Mouse (Mus musculus) megakaryocyte-erythroid progenitor cell, adult 5-6 weeks (primary cell): ENCODE data around the gene Calr. TPM values are rescaled to one million over a fixed set of nuclear protein-coding genes. Genes with fewer than 3 reads are reported as not detected.
A peak's percentile ranks its signal among the peaks of the same experiment; 100 is the strongest.
"Not testable (repeated sequence)": the region's sequence is repeated elsewhere in the genome, so short reads cannot be mapped to it uniquely, and the experiment has no call there.

Experiments
- ATAC-seq: replicated peaks from 2 replicates; pipeline ENCODE4 v1.8.0; 2016; ENCODE audit warnings: mild to moderate bottlenecking, inconsistent platforms; ENCODE audit not compliant: severe bottlenecking, poor library complexity, low FRiP score, low TSS enrichment
- total RNA-seq, 2 experiments: library from RNA; stranded (forward) in 1 of 2; stranded (reverse) in 1 of 2; fragments of 200-1000, 215-1000 nt in 1 of 2; fragments of >200 nt in 1 of 2; fragmentation: Nextera tagmentation in 1 of 2; gene quantifications; 2 replicates each; pipeline ENCODE4 v1.2.3; 2014 to 2017

Calr gene
- total RNA-seq, 2 experiments from 2014 or later, result 320 to 1,527 TPM

GRCm38 (mm10) chr8:84845355-84846093 lies 1.2 kb downstream of the Calr start:
- no peak for ATAC-seq

- ATAC-seq, result no peak
Observed at GRCm38 (mm10) chr8:84844397-84845070, 2.2 kb downstream of the Calr start.

- no peak for ATAC-seq
Observed at GRCm38 (mm10) chr8:84841514-84841913, 5.2 kb downstream of the Calr start.

GRCm38 (mm10) chr8:84840248-84840999 lies 6.3 kb downstream of the Calr start, which contains the start of gene Rad23a:
TSS of gene Rad23a (minus strand) at chr8:84840665.
- ATAC-seq, result peak; percentile 84

GRCm38 (mm10) chr8:84839875-84840247 lies 6.9 kb downstream of the Calr start:
- ATAC-seq, result no peak

- no peak for ATAC-seq
Observed at GRCm38 (mm10) chr8:84839411-84839810, 7.3 kb downstream of the Calr start.

- peak; percentile 64 for ATAC-seq
Observed at GRCm38 (mm10) chr8:84838513-84838912, 8.2 kb downstream of the Calr start.

GRCm38 (mm10) chr8:84837912-84838470 lies 8.7 kb downstream of the Calr start:
- no peak for ATAC-seq

- ATAC-seq, result no peak
Observed at GRCm38 (mm10) chr8:84837149-84837911, 9.4 kb downstream of the Calr start.

- no peak for ATAC-seq
Observed at GRCm38 (mm10) chr8:84834866-84835855, 11.6 kb downstream of the Calr start.

- no peak for ATAC-seq
Observed at GRCm38 (mm10) chr8:84834002-84834865, 12.5 kb downstream of the Calr start.

GRCm38 (mm10) chr8:84832759-84833742 lies 13.7 kb downstream of the Calr start:
- ATAC-seq, result no peak

GRCm38 (mm10) chr8:84832034-84832717 lies 14.6 kb downstream of the Calr start:
- peak; percentile 54 for ATAC-seq

GRCm38 (mm10) chr8:84831490-84831889 lies 15.2 kb downstream of the Calr start, which contains the start of gene Gadd45gip1:
TSS of gene Gadd45gip1 (plus strand) at chr8:84831522.
- 0 out of 2 replicates have a peak, but pooled peaks have one; percentile 69 for ATAC-seq

- ATAC-seq, result not testable (repeated sequence)
Observed at GRCm38 (mm10) chr8:84826518-84826917, 20.2 kb downstream of the Calr start.
